30 mouse cellular contexts compared by ENCODE assay signal in genomic region chr11:89447477-89447876, GRCm38 (mm10).
DNase-seq lines count a peak whose midpoint lies in the region; ATAC-seq and TF ChIP-seq lines count a peak whose summit lies in the region.
"Had no signal": no experiment of that assay in that cellular context is flagged by ENCODE, and none has a peak within 500 bp of the region (broad histone marks: within the 10 kb centered on the region; RNA-seq: fewer than 3 reads in every experiment).

No protein-coding gene starts in this region.

- TF ChIP-seq CTCF in forebrain, postnatal 0 days (IDR thresholded peaks at IDR 0.05; ENCODE audit: low read depth): no peak
- no peak for TF ChIP-seq CTCF in kidney, postnatal 0 days (IDR thresholded peaks at IDR 0.05; ENCODE audit: low read depth)

- H3K4me1 ChIP-seq in forebrain, embryonic 15.5 days: peaks cover 17% of the 10 kb centered on the region; the same call in 1 of the 2 replicates
- no peaks in the 10 kb centered on the region for H3K4me1 ChIP-seq in forebrain, postnatal 0 days (ENCODE audit: insufficient read depth)
- H3K4me1 ChIP-seq in kidney, postnatal 0 days (replicated peaks; ENCODE audit: insufficient read depth, low read length): no peaks in the 10 kb centered on the region
- H3K4me1 ChIP-seq in embryonic facial prominence, embryonic 13.5 days: peaks cover 30% of the 10 kb centered on the region
- H3K4me1 ChIP-seq: heart, embryonic 15.5 days; limb, embryonic 12.5 days; megakaryocyte, embryonic 14.5 days had no signal

- H3K4me2 ChIP-seq in forebrain, embryonic 15.5 days (replicated peaks): no peak overlapping the region
- H3K4me2 ChIP-seq in forebrain, postnatal 0 days (ENCODE audit: low read depth): no peak overlapping the region
- H3K4me2 ChIP-seq in kidney, postnatal 0 days (ENCODE audit: low read length): no peak overlapping the region
- H3K4me2 ChIP-seq in embryonic facial prominence, embryonic 13.5 days: no peak overlapping the region
- H3K4me2 ChIP-seq: heart, embryonic 15.5 days; hindbrain, embryonic 12.5 days; limb, embryonic 12.5 days; liver, embryonic 11.5 days; midbrain, embryonic 13.5 days; neural tube, embryonic 15.5 days had no signal

- 47% methylated on average over 12 of the region's 12 CpGs for WGBS in forebrain, embryonic 15.5 days
- WGBS in forebrain, postnatal 0 days: 44% methylated on average over 12 of the region's 12 CpGs
- 43% methylated on average over 12 of the region's 12 CpGs for WGBS in kidney, postnatal 0 days
- WGBS in embryonic facial prominence, embryonic 13.5 days: 48% methylated on average over 12 of the region's 12 CpGs

- ATAC-seq in forebrain, embryonic 15.5 days (replicated peaks): 0 out of 2 replicates have a peak, but pooled peaks have one; percentile 43
- no peak for ATAC-seq in forebrain, postnatal 0 days
- ATAC-seq in kidney, postnatal 0 days (replicated peaks; ENCODE audit: low FRiP score, low read depth): no peak
- no peak for ATAC-seq in embryonic facial prominence, embryonic 13.5 days (ENCODE audit: insufficient number of reproducible peaks, insufficient read depth, low FRiP score, low TSS enrichment, low read depth)
- ATAC-seq: intestine, embryonic 16.5 days; midbrain, embryonic 13.5 days; Patski had no signal

- H3K4me3 ChIP-seq in forebrain, embryonic 15.5 days: no peak overlapping the region
- H3K4me3 ChIP-seq in forebrain, postnatal 0 days (ENCODE audit: low read depth, low read length): no peak overlapping the region
- H3K4me3 ChIP-seq in kidney, postnatal 0 days (replicated peaks; ENCODE audit: low read depth, low read length): no peak overlapping the region
- no peak overlapping the region for H3K4me3 ChIP-seq in embryonic facial prominence, embryonic 13.5 days
- H3K4me3 ChIP-seq: heart, embryonic 10.5 days; heart, embryonic 15.5 days; hindbrain, embryonic 12.5 days; limb, embryonic 12.5 days; megakaryocyte, embryonic 14.5 days; midbrain, embryonic 13.5 days; neural tube, embryonic 15.5 days had no signal

- H3K27ac ChIP-seq in forebrain, embryonic 15.5 days (replicated peaks): no peak overlapping the region
- H3K27ac ChIP-seq in forebrain, postnatal 0 days (ENCODE audit: low read depth, low read length): no peak overlapping the region
- no peak overlapping the region for H3K27ac ChIP-seq in kidney, postnatal 0 days
- H3K27ac ChIP-seq in embryonic facial prominence, embryonic 13.5 days: 0 out of 2 replicates have a peak overlapping the region, but pooled peaks have one; percentile 33
- H3K27ac ChIP-seq: heart, embryonic 10.5 days; heart, embryonic 15.5 days; hindbrain, embryonic 12.5 days; limb, embryonic 12.5 days; midbrain, embryonic 13.5 days; neural tube, embryonic 15.5 days; stomach, postnatal 0 days had no signal

- no peak for DNase-seq in forebrain, postnatal 0 days
- DNase-seq in kidney, postnatal 0 days (ENCODE audit: low spot score): peak; percentile 24
- no peak for DNase-seq in kidney, postnatal 25 days
- peak; percentile 56 for DNase-seq in Muller cell, postnatal 12 days (ENCODE audit: inconsistent ontology term)
- no peak for DNase-seq in yolk sac, embryonic 10.5 days (ENCODE audit: low spot score)
- DNase-seq: adrenal gland, postnatal 10 days; cerebellum, adult 11 months; cerebellum, adult 9-10 months; embryo, embryonic 11 days; gastrocnemius, postnatal 10 days; kidney, adult 9 months; lung, postnatal 4 days; right cerebral cortex, adult 18-20 months; right cerebral cortex, postnatal 4 days; thymus, adult 18-20 months; thymus, postnatal 25 days had no signal

- H3K9me3 ChIP-seq in forebrain, embryonic 15.5 days: no peaks in the 10 kb centered on the region
- H3K9me3 ChIP-seq in forebrain, postnatal 0 days (ENCODE audit: low read length): no peaks in the 10 kb centered on the region
- H3K9me3 ChIP-seq in kidney, postnatal 0 days (replicated peaks; ENCODE audit: low read length): no peaks in the 10 kb centered on the region
- H3K9me3 ChIP-seq in embryonic facial prominence, embryonic 13.5 days: no peaks in the 10 kb centered on the region
- H3K9me3 ChIP-seq: heart, embryonic 10.5 days; heart, embryonic 15.5 days; hindbrain, embryonic 12.5 days; limb, embryonic 12.5 days; megakaryocyte, embryonic 14.5 days; midbrain, embryonic 13.5 days; neural tube, embryonic 15.5 days had no signal

- no peaks in the 10 kb centered on the region for H3K27me3 ChIP-seq in forebrain, embryonic 15.5 days
- peaks cover 3% of the 10 kb centered on the region; the same call in 1 of the 2 replicates for H3K27me3 ChIP-seq in forebrain, postnatal 0 days (ENCODE audit: insufficient read depth, low read length)
- no peaks in the 10 kb centered on the region for H3K27me3 ChIP-seq in kidney, postnatal 0 days (ENCODE audit: insufficient read depth, low read length)
- no peaks in the 10 kb centered on the region for H3K27me3 ChIP-seq in embryonic facial prominence, embryonic 13.5 days
- H3K27me3 ChIP-seq: heart, embryonic 15.5 days; hindbrain, embryonic 12.5 days; limb, embryonic 12.5 days; megakaryocyte, embryonic 14.5 days; midbrain, embryonic 13.5 days; neural tube, embryonic 15.5 days had no signal

- no peak overlapping the region for H3K9ac ChIP-seq in forebrain, embryonic 15.5 days (replicated peaks)
- H3K9ac ChIP-seq in forebrain, postnatal 0 days: no peak overlapping the region
- no peak overlapping the region for H3K9ac ChIP-seq in kidney, postnatal 0 days (ENCODE audit: low read depth, low read length)
- H3K9ac ChIP-seq in embryonic facial prominence, embryonic 13.5 days: no peak overlapping the region
- H3K9ac ChIP-seq: heart, embryonic 15.5 days; hindbrain, embryonic 12.5 days; limb, embryonic 12.5 days; midbrain, embryonic 13.5 days; neural tube, embryonic 15.5 days had no signal

- no peaks in the 10 kb centered on the region for H3K36me3 ChIP-seq in forebrain, embryonic 15.5 days
- H3K36me3 ChIP-seq in forebrain, postnatal 0 days (ENCODE audit: insufficient read depth): no peaks in the 10 kb centered on the region
- no peaks in the 10 kb centered on the region for H3K36me3 ChIP-seq in kidney, postnatal 0 days (ENCODE audit: insufficient read depth, low read length)
- no peaks in the 10 kb centered on the region for H3K36me3 ChIP-seq in embryonic facial prominence, embryonic 13.5 days
- H3K36me3 ChIP-seq: G1E; heart, embryonic 10.5 days; heart, embryonic 15.5 days; hindbrain, embryonic 12.5 days; limb, embryonic 12.5 days; midbrain, embryonic 13.5 days; neural tube, embryonic 15.5 days had no signal

Comparison
In these comparisons a context has a peak if more than half of its experiments do, and no peak if none do; other contexts are left out.
1. DNase-seq: peak in kidney, postnatal 0 days (single experiment) and Muller cell, postnatal 12 days (single experiment); none in forebrain, postnatal 0 days (single experiment), kidney, postnatal 25 days (0 of 2) and yolk sac, embryonic 10.5 days (single experiment).